Mouse (Mus musculus): ENCODE results near the gene Kcnc2.

Kcnc2 gene

GRCm38 (mm10) chr10:112378465-112378864, 107.5 kb downstream of the Kcnc2 start:
- CTCF ChIA-PET: no interaction called here
- POLR2A ChIA-PET: no interaction called here

GRCm38 (mm10) chr10:112380590-112380989, 109.7 kb downstream of the Kcnc2 start:
- ChIA-PET POLR2A (no interaction called here), CTCF (no interaction called here)

- POLR2A ChIA-PET: no interaction called here
- CTCF ChIA-PET: no interaction called here
Measured at GRCm38 (mm10) chr10:112394399-112394970, 123.6 kb downstream of the Kcnc2 start.

GRCm38 (mm10) chr10:112397194-112397593, 126.3 kb downstream of the Kcnc2 start:
- ChIA-PET CTCF (interaction anchor here in 1 of 4 experiments (0.7 kb wide), 1 partner anchor 86 kb away, joined by 3 read pairs; no protein-coding TSS in a partner anchor), POLR2A (no interaction called here)

GRCm38 (mm10) chr10:112400591-112401404, 129.9 kb downstream of the Kcnc2 start:
- CTCF ChIA-PET: no interaction called here
- POLR2A ChIA-PET: interaction anchor here in 2 of 4 experiments (0.7 to 0.8 kb wide), 2 partner anchors 9 to 895 kb away, joined by 3 read pairs; partner anchors contain the start of gene Phlda1 (in 1 of the 2)

GRCm38 (mm10) chr10:112409525-112409924, 138.6 kb downstream of the Kcnc2 start:
- CTCF ChIA-PET: no interaction called here
- POLR2A ChIA-PET: interaction anchor here in 1 of 4 experiments (0.8 kb wide), 1 partner anchor 9 kb away, joined by 3 read pairs; no protein-coding TSS in a partner anchor

- ChIA-PET POLR2A (interaction anchor here in 1 of 4 experiments (0.7 kb wide), 1 partner anchor 9 kb away, joined by 3 read pairs; no protein-coding TSS in a partner anchor), CTCF (interaction anchor here in 1 of 4 experiments (0.6 kb wide), 1 partner anchor 346 kb away, joined by 3 read pairs; no protein-coding TSS in a partner anchor)
Measured at GRCm38 (mm10) chr10:112423327-112423726, 152.4 kb downstream of the Kcnc2 start.

- POLR2A ChIA-PET: no interaction called here
- CTCF ChIA-PET: no interaction called here
Measured at GRCm38 (mm10) chr10:112436950-112437349, 166.0 kb downstream of the Kcnc2 start.

GRCm38 (mm10) chr10:112444640-112445039, 173.7 kb downstream of the Kcnc2 start:
- POLR2A ChIA-PET: no interaction called here
- CTCF ChIA-PET: no interaction called here

GRCm38 (mm10) chr10:112450910-112451309, 180.0 kb downstream of the Kcnc2 start:
- CTCF ChIA-PET: no interaction called here
- POLR2A ChIA-PET: no interaction called here

GRCm38 (mm10) chr10:112468689-112469384, 197.9 kb downstream of the Kcnc2 start:
- ChIA-PET CTCF (no interaction called here), POLR2A (no interaction called here)

GRCm38 (mm10) chr10:112474122-112474810, 203.3 kb downstream of the Kcnc2 start:
- CTCF ChIA-PET: no interaction called here

GRCm38 (mm10) chr10:112481461-112481860, 210.5 kb downstream of the Kcnc2 start:
- ChIA-PET CTCF (no interaction called here), POLR2A (interaction anchor here in 1 of 4 experiments (0.6 kb wide), 1 partner anchor 40 kb away, joined by 3 read pairs; no protein-coding TSS in a partner anchor)

More at GRCm38 (mm10) chr10:112474122-112474810, 203.3 kb downstream of the Kcnc2 start:
- POLR2A ChIA-PET: no interaction called here

- POLR2A ChIA-PET: no interaction called here
- CTCF ChIA-PET: no interaction called here
Measured at GRCm38 (mm10) chr10:112481921-112482607, 211.1 kb downstream of the Kcnc2 start.

- ChIA-PET POLR2A (no interaction called here), CTCF (no interaction called here)
Measured at GRCm38 (mm10) chr10:112484387-112485105, 213.6 kb downstream of the Kcnc2 start.

GRCm38 (mm10) chr10:112485819-112486218, 214.9 kb downstream of the Kcnc2 start:
- ChIA-PET POLR2A (no interaction called here), CTCF (no interaction called here)

- CTCF ChIA-PET: no interaction called here
- POLR2A ChIA-PET: no interaction called here
Measured at GRCm38 (mm10) chr10:112488751-112489150, 217.8 kb downstream of the Kcnc2 start.
